Mouse (Mus musculus) limb, embryonic 12.5 days (tissue): Measurements from ENCODE around the gene Cep89. TPM values are rescaled to one million over a fixed set of nuclear protein-coding genes. Genes with fewer than 3 reads are reported as not detected.

Experiments used
- ATAC-seq: fragments of 200-750 bp; cut with Nextera tagmentation; 2 replicates; pipeline ENCODE4 v1.8.0; 2017; ENCODE audit warnings: low read depth, moderate TSS enrichment; ENCODE audit not compliant: insufficient number of reproducible peaks, insufficient read depth, low FRiP score, low TSS enrichment
- H3K27ac ChIP-seq: fragments of 300-500 bp; sonication (generic); 2 replicates; pipeline ENCODE4 v1.5.1; 2016; ENCODE audit warnings: mild to moderate bottlenecking, moderate library complexity
- H3K27me3 ChIP-seq: fragments of 300-500 bp; sonication (generic); 2 replicates; pipeline ENCODE4 v1.6.1; 2016; ENCODE audit warnings: mild to moderate bottlenecking, moderate library complexity
- H3K36me3 ChIP-seq: fragments of 300-500 bp; sonication (generic); 2 replicates; pipeline ENCODE4 v1.6.1; 2016; ENCODE audit warnings: mild to moderate bottlenecking, moderate library complexity
- H3K4me1 ChIP-seq: fragments of 300-500 bp; sonication (generic); replicated peaks from 2 replicates; pipeline ENCODE4 v1.6.1; 2016
- H3K4me2 ChIP-seq: fragments of 300-500 bp; sonication (generic); 2 replicates; pipeline ENCODE4 v1.6.1; 2016; ENCODE audit warnings: mild to moderate bottlenecking, moderate library complexity
- H3K4me3 ChIP-seq: fragments of 300-500 bp; sonication (generic); replicated peaks from 2 replicates; pipeline ENCODE4 v1.5.1; 2016; ENCODE audit warnings: mild to moderate bottlenecking
- H3K9ac ChIP-seq: fragments of 300-500 bp; sonication (generic); replicated peaks from 2 replicates; pipeline ENCODE4 v1.6.1; 2016; ENCODE audit warnings: mild to moderate bottlenecking, moderate library complexity
- H3K9me3 ChIP-seq: fragments of 300-500 bp; sonication (generic); 2 replicates; pipeline ENCODE4 v1.6.1; 2016; ENCODE audit warnings: mild to moderate bottlenecking, moderate library complexity
- WGBS: fragments of 180-500 bp; shearing (Covaris S2); methylation state at CpG from one replicate; pipeline ENCODE4 v1.1.7; 2016; 5-methylcytosine and 5-hydroxymethylcytosine counted together
- polyA plus RNA-seq: library from polyadenylated mRNA; unstranded; fragments of >200 nt; fragmentation: Nextera tagmentation; extraction: Ambion mirVana; gene quantifications from 2 replicates; pipeline ENCODE4 v1.2.1, GENCODE M21; 2016

Gene Cep89
- polyA plus RNA-seq, 1 experiment from 2014 or later: 56.9 TPM

- H3K27me3 ChIP-seq: no peaks in the 10 kb centered on the region
- no peaks in the 10 kb centered on the region for H3K36me3 ChIP-seq
- H3K9me3 ChIP-seq: peaks cover 5% of the 10 kb centered on the region; the same call in 1 of the 2 replicates
- peak; percentile 42; the same call in 1 of the 2 replicates for ATAC-seq
- H3K4me2 ChIP-seq: no peak overlapping the region
- H3K27ac ChIP-seq: peak overlapping the region; percentile 50; the same call in 1 of the 2 replicates
- 65% methylated on average over 12 of the region's 12 CpGs for WGBS
- H3K4me3 ChIP-seq: no peak overlapping the region
- no peak overlapping the region for H3K9ac ChIP-seq
- H3K4me1 ChIP-seq: 0 out of 2 replicates have a peak, but pooled peaks cover 12% of the 10 kb centered on the region
These were observed 31.5 kb upstream of the Cep89 start for GRCm38 (mm10) chr7:35365161-35365910.

- 80% methylated on average over 14 of the region's 14 CpGs for WGBS
- Histone ChIP-seq H3K4me1 (no peaks in the 10 kb centered on the region), H3K9ac (no peak overlapping the region), H3K9me3 (peaks cover 5% of the 10 kb centered on the region; the same call in 1 of the 2 replicates), H3K4me2 (no peak overlapping the region), H3K27ac (no peak overlapping the region), H3K36me3 (no peaks in the 10 kb centered on the region), H3K27me3 (no peaks in the 10 kb centered on the region), H3K4me3 (no peak overlapping the region)
- no peak for ATAC-seq
These were observed 25.7 kb upstream of the Cep89 start for GRCm38 (mm10) chr7:35371096-35371495.

- Histone ChIP-seq H3K9me3 (peaks cover 5% of the 10 kb centered on the region; the same call in 1 of the 2 replicates), H3K4me1 (no peaks in the 10 kb centered on the region), H3K9ac (no peak overlapping the region), H3K27ac (no peak overlapping the region), H3K27me3 (no peaks in the 10 kb centered on the region), H3K36me3 (no peaks in the 10 kb centered on the region), H3K4me2 (no peak overlapping the region), H3K4me3 (no peak overlapping the region)
- 87% methylated on average over 14 of the region's 14 CpGs for WGBS
- ATAC-seq: no peak
These were observed 24.3 kb upstream of the Cep89 start for GRCm38 (mm10) chr7:35372483-35373017.

- no peaks in the 10 kb centered on the region for H3K4me1 ChIP-seq
- no peak overlapping the region for H3K4me2 ChIP-seq
- no peak overlapping the region for H3K4me3 ChIP-seq
- H3K9me3 ChIP-seq: peaks cover 5% of the 10 kb centered on the region; the same call in 1 of the 2 replicates
- no peak for ATAC-seq
- no peaks in the 10 kb centered on the region for H3K36me3 ChIP-seq
- no peak overlapping the region for H3K27ac ChIP-seq
- H3K27me3 ChIP-seq: no peaks in the 10 kb centered on the region
- 72% methylated on average over 16 of the region's 16 CpGs for WGBS
- H3K9ac ChIP-seq: no peak overlapping the region
These were observed 23.5 kb upstream of the Cep89 start for GRCm38 (mm10) chr7:35373146-35373989.

GRCm38 (mm10) chr7:35374265-35374664, 22.6 kb upstream of the Cep89 start:
- H3K27me3 ChIP-seq: no peaks in the 10 kb centered on the region
- no peaks in the 10 kb centered on the region for H3K9me3 ChIP-seq
- whole genome bisulfite sequencing: 84% methylated on average over 7 of the region's 7 CpGs
- no peak overlapping the region for H3K27ac ChIP-seq
- no peaks in the 10 kb centered on the region for H3K36me3 ChIP-seq
- peaks cover 1% of the 10 kb centered on the region; the same call in 1 of the 2 replicates for H3K4me1 ChIP-seq
- no peak overlapping the region for H3K4me3 ChIP-seq
- no peak overlapping the region for H3K9ac ChIP-seq
- no peak overlapping the region for H3K4me2 ChIP-seq
- no peak for ATAC-seq

- H3K4me2 ChIP-seq: no peak overlapping the region
- H3K9ac ChIP-seq: no peak overlapping the region
- H3K4me1 ChIP-seq: peaks cover 7% of the 10 kb centered on the region; the same call in 1 of the 2 replicates
- no peak overlapping the region for H3K27ac ChIP-seq
- WGBS: 92% methylated on average over 9 of the region's 9 CpGs
- no peaks in the 10 kb centered on the region for H3K36me3 ChIP-seq
- H3K9me3 ChIP-seq: 0 out of 2 replicates have a peak, but pooled peaks cover 1% of the 10 kb centered on the region
- H3K4me3 ChIP-seq: no peak overlapping the region
- no peak for ATAC-seq
- H3K27me3 ChIP-seq: no peaks in the 10 kb centered on the region
These were observed 20.2 kb upstream of the Cep89 start for GRCm38 (mm10) chr7:35376623-35377022.

GRCm38 (mm10) chr7:35379492-35380119, 17.2 kb upstream of the Cep89 start:
- Histone ChIP-seq H3K36me3 (no peaks in the 10 kb centered on the region), H3K4me3 (no peak overlapping the region), H3K27ac (no peak overlapping the region), H3K9me3 (0 out of 2 replicates have a peak, but pooled peaks cover 3% of the 10 kb centered on the region), H3K4me2 (peak overlapping the region; percentile 21), H3K9ac (no peak overlapping the region), H3K4me1 (peaks cover 7% of the 10 kb centered on the region; the same call in 1 of the 2 replicates), H3K27me3 (no peaks in the 10 kb centered on the region)
- 51% methylated on average over 16 of the region's 16 CpGs for WGBS
- no peak; the same call in 1 of the 2 replicates for ATAC-seq

GRCm38 (mm10) chr7:35380351-35380750, 16.5 kb upstream of the Cep89 start:
- 91% methylated on average over 8 of the region's 8 CpGs for WGBS
- Histone ChIP-seq H3K4me1 (peaks cover 7% of the 10 kb centered on the region; the same call in 1 of the 2 replicates), H3K27me3 (no peaks in the 10 kb centered on the region), H3K4me2 (no peak overlapping the region), H3K36me3 (no peaks in the 10 kb centered on the region), H3K9me3 (0 out of 2 replicates have a peak, but pooled peaks cover 3% of the 10 kb centered on the region), H3K4me3 (no peak overlapping the region), H3K27ac (no peak overlapping the region), H3K9ac (no peak overlapping the region)
- ATAC-seq: no peak

GRCm38 (mm10) chr7:35381861-35382260, 15.0 kb upstream of the Cep89 start:
- Histone ChIP-seq H3K27me3 (no peaks in the 10 kb centered on the region), H3K4me2 (no peak overlapping the region), H3K27ac (no peak overlapping the region), H3K4me1 (peaks cover 7% of the 10 kb centered on the region; the same call in 1 of the 2 replicates), H3K9ac (no peak overlapping the region), H3K36me3 (no peaks in the 10 kb centered on the region), H3K4me3 (no peak overlapping the region), H3K9me3 (0 out of 2 replicates have a peak, but pooled peaks cover 3% of the 10 kb centered on the region)
- whole genome bisulfite sequencing: 55% methylated on average over 16 of the region's 16 CpGs
- no peak for ATAC-seq

- Histone ChIP-seq H3K27me3 (no peaks in the 10 kb centered on the region), H3K36me3 (no peaks in the 10 kb centered on the region)
- 49% methylated on average over 2 of the region's 2 CpGs for WGBS
These were observed 14.0 kb upstream of the Cep89 start for GRCm38 (mm10) chr7:35382706-35383353.

More at GRCm38 (mm10) chr7:35382706-35383353, 14.0 kb upstream of the Cep89 start:
- Histone ChIP-seq H3K9ac (no peak overlapping the region), H3K4me1 (peaks cover 7% of the 10 kb centered on the region; the same call in 1 of the 2 replicates), H3K4me2 (no peak overlapping the region), H3K4me3 (no peak overlapping the region), H3K9me3 (0 out of 2 replicates have a peak, but pooled peaks cover 3% of the 10 kb centered on the region), H3K27ac (no peak overlapping the region)
- no peak for ATAC-seq
